Mouse (Mus musculus): ENCODE results near the gene Cnst. TPM values are rescaled to one million over a fixed set of nuclear protein-coding genes. Genes with fewer than 3 reads are reported as not detected.

The Cnst gene
- total RNA-seq (2021): 10 to 100 TPM; 31.9 to 34.4 TPM
- long read RNA-seq, experiment 1, full-length matches to known transcripts: 7 of 14 reads
- long read RNA-seq, experiment 1, partial matches to known transcripts: 6 of 14 reads
- long read RNA-seq, experiment 1, other reads (novel, unspliced or antisense): 1 of 14 reads
- long read RNA-seq, experiment 2, full-length matches to known transcripts: 14 of 18 reads
- long read RNA-seq, experiment 2, partial matches to known transcripts: 3 of 18 reads
- long read RNA-seq, experiment 2, other reads (novel, unspliced or antisense): 1 of 18 reads

DNA sequence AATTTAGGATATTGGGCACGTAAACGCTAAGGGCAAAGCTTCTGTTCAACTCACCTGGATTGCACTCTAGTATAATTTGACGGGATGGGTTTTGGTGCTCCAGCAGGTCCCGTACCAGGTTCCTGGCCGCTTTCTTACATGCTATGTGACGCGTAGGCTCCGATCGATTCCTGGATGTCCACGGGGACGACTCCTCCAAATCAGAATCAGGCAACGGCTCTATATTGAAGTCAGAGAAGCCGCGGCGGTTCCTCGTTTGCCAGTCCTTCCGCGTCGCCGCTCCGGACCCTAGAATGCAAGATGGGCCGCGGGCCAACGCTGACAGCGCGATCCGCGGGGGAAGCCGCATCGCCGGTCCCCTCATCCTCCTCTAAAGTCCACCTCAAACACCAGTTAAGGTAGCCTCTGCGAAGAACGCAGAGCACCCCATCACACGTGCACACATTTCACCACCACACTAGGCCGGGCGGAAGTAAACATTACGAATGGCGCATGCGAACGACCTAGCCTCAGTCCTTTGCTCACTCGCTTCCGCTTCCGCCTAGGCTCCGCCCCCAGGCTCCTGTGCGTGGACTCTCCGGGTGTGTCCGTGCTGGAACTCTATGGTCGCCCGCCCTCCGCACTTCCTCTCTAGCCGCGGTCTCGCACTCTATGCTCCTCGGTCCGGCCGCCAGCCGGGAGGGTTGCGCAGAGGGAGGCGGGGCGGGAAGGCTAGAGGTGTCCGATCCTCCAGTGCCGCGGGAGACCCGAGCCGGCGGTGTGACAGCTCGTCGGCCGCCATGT is at the start of gene Cnst, which contains the start of gene Tfb2m:
Gene Cnst, plus strand, starts transcription at position 603 of the 783 bp plus-strand sequence.
Gene Tfb2m, minus strand, starts transcription at position 500 of the 783 bp plus-strand sequence.
- H3K4me3 ChIP-seq: peak within 1 kb of the TSS; percentile 89
- peak; percentile 96 to 98 for DNase-seq (ENCODE audit: low spot score in 2 of 2)
- peak within 1 kb of the TSS; percentile 98 for H3K27ac ChIP-seq

GRCm38 (mm10) chr1:179499257-179499656 is 46.9 kb upstream of the Cnst start:
- DNase-seq (ENCODE audit: low spot score in 2 of 2): no peak
- Histone ChIP-seq H3K4me3 (no peak overlapping the region), H3K27ac (no peak overlapping the region)
- TF ChIP-seq CTCF (conservative IDR thresholded peaks at IDR 0.05): no peak

- peak; percentile 89 for TF ChIP-seq CTCF (conservative IDR thresholded peaks at IDR 0.05)
- DNase-seq (ENCODE audit: low spot score in 2 of 2): peak in 1 of 2 experiments; percentile 23
Measured at GRCm38 (mm10) chr1:179502565-179502964, 43.6 kb upstream of the Cnst start.

DNA sequence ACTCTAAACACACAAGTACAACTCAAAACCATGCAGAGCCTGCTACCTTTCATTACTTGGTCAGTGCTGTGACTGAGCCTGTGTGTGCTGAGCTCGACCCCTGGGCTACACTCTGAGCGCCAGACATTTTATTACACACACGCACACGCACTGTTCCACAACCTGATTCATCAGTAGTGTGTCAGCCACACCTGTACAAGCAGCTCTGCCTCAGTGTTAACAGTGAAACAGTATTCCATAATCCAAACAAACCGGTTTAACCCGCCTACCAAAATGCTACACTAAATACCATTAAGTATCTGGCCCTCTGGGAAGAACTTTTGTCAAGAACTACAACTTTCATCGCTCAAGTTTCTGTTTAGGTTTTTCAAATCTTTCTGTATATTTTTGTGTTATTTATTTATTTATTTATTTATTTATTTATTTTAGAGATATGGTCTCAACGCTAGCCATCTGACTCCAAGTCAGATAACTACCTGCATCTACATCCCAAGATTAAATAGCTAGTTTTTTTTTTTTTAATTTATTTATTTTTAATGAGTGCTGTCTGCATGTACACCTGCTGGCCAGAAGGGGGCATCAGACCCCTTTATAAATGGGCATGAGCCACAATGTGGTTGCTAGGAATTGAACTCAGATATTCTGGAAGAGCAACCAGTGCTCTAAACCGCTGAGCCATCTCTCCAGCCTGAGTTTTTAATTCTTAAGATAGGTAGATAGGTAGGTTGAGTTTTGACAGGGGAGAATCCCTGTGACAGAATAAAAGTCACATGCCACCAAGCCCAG is 39.4 kb upstream of the Cnst start:
- no peak overlapping the region for H3K27ac ChIP-seq
- no peak overlapping the region for H3K4me3 ChIP-seq
- TF ChIP-seq CTCF (conservative IDR thresholded peaks at IDR 0.05): peak; percentile 89
- DNase-seq (ENCODE audit: low spot score in 2 of 2): peak in 1 of 2 experiments; percentile 44

More at GRCm38 (mm10) chr1:179502565-179502964, 43.6 kb upstream of the Cnst start:
- Histone ChIP-seq H3K4me3 (no peak overlapping the region), H3K27ac (no peak overlapping the region)

- Histone ChIP-seq H3K27ac (no peak overlapping the region), H3K4me3 (no peak overlapping the region)
- TF ChIP-seq CTCF (conservative IDR thresholded peaks at IDR 0.05): no peak
- no peak for DNase-seq (ENCODE audit: low spot score in 2 of 2)
Measured at GRCm38 (mm10) chr1:179510546-179511340, 35.4 kb upstream of the Cnst start.

DNA sequence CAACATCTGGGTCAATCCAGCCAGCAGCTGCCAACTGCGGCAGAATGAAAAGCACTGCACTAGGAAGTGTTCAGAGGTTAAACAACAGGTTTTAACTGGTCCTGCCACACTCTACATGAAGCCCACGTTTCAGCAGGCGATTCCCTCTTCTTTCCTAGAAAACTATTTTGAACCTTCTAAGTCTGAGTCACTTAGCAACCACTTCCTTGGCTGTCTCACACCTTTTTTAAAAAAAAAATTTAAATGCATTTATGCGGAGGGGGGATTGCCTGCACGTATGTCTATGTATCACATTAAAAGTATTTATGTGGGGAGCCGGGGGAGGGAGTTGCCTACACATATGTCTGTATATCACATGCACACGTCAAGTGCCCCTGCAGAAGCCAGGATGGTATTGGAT is 34.3 kb upstream of the Cnst start:
- TF ChIP-seq CTCF (conservative IDR thresholded peaks at IDR 0.05): no peak
- Histone ChIP-seq H3K4me3 (no peak overlapping the region), H3K27ac (no peak overlapping the region)
- no peak for DNase-seq (ENCODE audit: low spot score in 2 of 2)

- Histone ChIP-seq H3K4me3 (peak overlapping the region; percentile 92), H3K27ac (peak overlapping the region; percentile 84)
- peak in 1 of 2 experiments; percentile 10 for DNase-seq (ENCODE audit: low spot score in 2 of 2)
- TF ChIP-seq CTCF (conservative IDR thresholded peaks at IDR 0.05): no peak
Measured at GRCm38 (mm10) chr1:179516941-179517712, 29.0 kb upstream of the Cnst start.

- H3K4me3 ChIP-seq: peak within 1 kb of the TSS; percentile 92
- DNase-seq (ENCODE audit: low spot score in 2 of 2): peak; percentile 82 to 88
- peak; percentile 85 for TF ChIP-seq CTCF (conservative IDR thresholded peaks at IDR 0.05)
- peak within 1 kb of the TSS; percentile 84 for H3K27ac ChIP-seq
Measured at GRCm38 (mm10) chr1:179517713-179518465, 28.3 kb upstream of the Cnst start, which contains the start of gene Smyd3. TSS of gene Smyd3 (minus strand) at chr1:179518041.

DNA sequence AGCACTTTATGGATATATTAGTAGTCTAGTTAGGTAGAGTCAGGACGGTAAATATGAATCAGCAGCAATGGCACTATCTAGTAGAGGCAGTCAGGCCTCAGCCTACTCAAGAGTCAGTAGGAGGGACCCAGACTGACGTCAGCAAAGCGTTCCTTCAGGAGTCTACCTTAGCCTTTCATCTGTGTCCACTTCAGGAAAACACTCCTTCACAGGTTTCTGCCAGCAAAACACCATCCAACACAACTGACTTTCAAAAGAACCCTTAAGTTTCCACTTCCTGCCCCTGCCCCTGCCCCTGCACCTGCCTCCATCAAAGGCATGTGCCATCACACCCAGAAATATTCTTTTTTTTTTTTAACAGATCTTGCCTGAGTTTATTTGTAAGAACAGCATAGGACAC is 26.3 kb upstream of the Cnst start:
- H3K27ac ChIP-seq: no peak overlapping the region
- TF ChIP-seq CTCF (conservative IDR thresholded peaks at IDR 0.05): no peak
- no peak overlapping the region for H3K4me3 ChIP-seq
- DNase-seq (ENCODE audit: low spot score in 2 of 2): no peak

DNA sequence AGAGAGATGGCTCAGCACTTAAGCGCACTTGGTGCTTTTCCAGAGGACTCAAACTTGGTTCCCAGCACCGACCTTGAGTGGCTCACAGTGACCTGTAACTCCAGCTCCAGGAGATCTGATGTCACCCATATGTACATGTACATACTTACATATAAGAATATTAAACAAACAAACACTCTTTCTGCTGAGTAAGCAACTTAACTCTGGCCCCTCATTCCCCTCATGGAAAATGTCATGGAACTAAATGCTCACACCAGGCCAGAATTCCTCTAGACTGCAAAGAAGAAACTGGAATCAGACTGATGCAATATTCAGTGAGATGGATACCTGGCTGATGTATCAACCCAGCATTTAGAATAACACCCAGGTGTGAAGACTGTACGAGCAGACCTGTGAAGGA is 7.1 kb upstream of the Cnst start:
- no peak for TF ChIP-seq CTCF (conservative IDR thresholded peaks at IDR 0.05)
- Histone ChIP-seq H3K4me3 (no peak overlapping the region), H3K27ac (no peak overlapping the region)
- no peak for DNase-seq (ENCODE audit: low spot score in 2 of 2)

- no peak overlapping the region for H3K27ac ChIP-seq
- TF ChIP-seq CTCF (conservative IDR thresholded peaks at IDR 0.05): no peak
- H3K4me3 ChIP-seq: no peak overlapping the region
- DNase-seq (ENCODE audit: low spot score in 2 of 2): no peak
Measured at GRCm38 (mm10) chr1:179539887-179540286, 6.3 kb upstream of the Cnst start.
